Mouse (Mus musculus): ENCODE data around the gene Itga7. TPM values are rescaled to one million over a fixed set of nuclear protein-coding genes. Genes with fewer than 3 reads are reported as not detected.

Gene Itga7
- total and polyA plus RNA-seq, 2 experiments from 2014 or later: 22.7 to 41.4 TPM

DNA sequence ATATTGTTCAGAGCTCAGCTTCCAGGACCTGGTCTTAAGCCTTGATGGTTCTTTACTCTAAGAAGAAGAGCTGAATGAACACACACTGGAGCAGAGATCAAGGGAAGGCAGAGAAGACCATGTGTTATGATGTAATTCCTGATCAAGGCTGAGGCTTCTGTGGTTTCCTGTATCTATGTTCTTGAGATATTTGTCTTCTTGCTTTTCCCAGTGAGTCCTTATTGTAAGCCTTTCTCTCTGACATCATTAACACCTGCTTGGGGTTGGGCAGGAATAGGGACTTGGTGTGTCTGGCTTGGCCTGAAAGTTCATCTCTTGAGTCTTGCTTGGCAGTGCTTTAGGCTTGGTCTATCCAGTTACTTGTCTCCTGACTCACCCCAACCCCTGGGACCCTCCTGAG lies 57.4 kb downstream of the Itga7 start:
- H3K9me3 ChIP-seq (replicated peaks; ENCODE audit: control insufficient read depth, low read length): no peaks in the 10 kb centered on the region
- H3K4me2 ChIP-seq (ENCODE audit: low read depth, low read length): no peak overlapping the region
- no peak overlapping the region for H3K4me3 ChIP-seq (ENCODE audit: low read depth, low read length)
- TF ChIP-seq CTCF (IDR thresholded peaks at IDR 0.05; ENCODE audit: low read depth) (no peak), EP300 (IDR thresholded peaks at IDR 0.05; ENCODE audit: low read depth) (no peak)
- DNase-seq (ENCODE audit: low spot score): no peak
- ATAC-seq (ENCODE audit: insufficient read depth, low read depth): no peak
- no peaks in the 10 kb centered on the region for H3K36me3 ChIP-seq (replicated peaks; ENCODE audit: control insufficient read depth, insufficient read depth, low read length)
- H3K4me1 ChIP-seq (ENCODE audit: control insufficient read depth, insufficient read depth): no peaks in the 10 kb centered on the region
- no peak overlapping the region for H3K9ac ChIP-seq (replicated peaks; ENCODE audit: low read depth, low read length)
- H3K27ac ChIP-seq (ENCODE audit: low read depth): no peak overlapping the region
- H3K27me3 ChIP-seq (ENCODE audit: control insufficient read depth, insufficient read depth, low read length): no peaks in the 10 kb centered on the region

DNA sequence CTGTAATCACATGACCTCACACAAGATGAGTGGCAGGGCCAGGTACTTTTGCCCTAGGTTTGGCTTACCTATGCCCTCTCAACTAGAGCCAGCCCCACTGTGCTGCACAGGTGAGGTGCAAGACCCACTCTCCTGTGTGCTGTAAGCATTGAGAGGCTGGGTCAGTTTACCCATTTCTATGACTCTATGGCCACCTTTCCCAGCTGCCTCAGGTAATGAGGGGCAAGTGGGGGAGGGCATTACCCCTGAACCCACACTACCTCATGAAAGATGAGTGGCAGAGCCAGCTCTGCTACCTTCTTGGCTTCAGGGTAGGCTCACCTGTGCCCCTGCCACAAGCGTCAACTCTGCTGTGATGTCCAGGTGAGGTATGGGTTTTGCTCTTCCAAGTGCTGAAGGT lies 62.2 kb downstream of the Itga7 start:
- H3K27me3 ChIP-seq (ENCODE audit: control insufficient read depth, insufficient read depth, low read length): no peaks in the 10 kb centered on the region
- no peaks in the 10 kb centered on the region for H3K4me1 ChIP-seq (ENCODE audit: control insufficient read depth, insufficient read depth)
- no peak overlapping the region for H3K4me3 ChIP-seq (ENCODE audit: low read depth, low read length)
- 91% methylated on average over 1 of the region's 1 CpGs for WGBS
- no peak for ATAC-seq (ENCODE audit: insufficient read depth, low read depth)
- H3K27ac ChIP-seq (ENCODE audit: low read depth): no peak overlapping the region
- TF ChIP-seq CTCF (IDR thresholded peaks at IDR 0.05; ENCODE audit: low read depth) (no peak), EP300 (IDR thresholded peaks at IDR 0.05; ENCODE audit: low read depth) (no peak)
- DNase-seq (ENCODE audit: low spot score): no peak
- no peaks in the 10 kb centered on the region for H3K36me3 ChIP-seq (replicated peaks; ENCODE audit: control insufficient read depth, insufficient read depth, low read length)
- H3K9me3 ChIP-seq (replicated peaks; ENCODE audit: control insufficient read depth, low read length): no peaks in the 10 kb centered on the region
- no peak overlapping the region for H3K4me2 ChIP-seq (ENCODE audit: low read depth, low read length)
- H3K9ac ChIP-seq (replicated peaks; ENCODE audit: low read depth, low read length): no peak overlapping the region

DNA sequence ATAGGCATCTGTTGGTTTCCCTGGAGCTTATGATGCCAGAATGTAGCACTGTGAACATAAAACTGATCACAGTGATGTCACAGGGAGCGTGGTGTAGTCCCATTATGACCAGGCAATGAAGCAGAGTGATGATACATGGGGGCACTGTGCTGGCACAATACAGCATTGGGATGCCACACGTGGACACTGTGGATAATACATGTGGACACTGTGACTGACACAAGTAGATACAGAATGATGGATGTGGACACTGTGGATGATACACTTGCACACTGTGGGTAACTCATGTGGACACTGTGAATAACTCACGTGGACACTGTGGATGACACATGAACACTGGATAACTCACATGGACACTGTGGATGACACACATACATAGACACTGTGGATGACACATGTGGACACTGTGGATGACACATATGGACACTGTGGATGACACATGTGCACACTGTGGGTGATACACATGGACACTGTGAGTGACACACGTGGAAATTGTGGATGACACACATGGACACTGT lies 63.0 kb downstream of the Itga7 start:
- Histone ChIP-seq H3K36me3 (replicated peaks; ENCODE audit: control insufficient read depth, insufficient read depth, low read length) (no peaks in the 10 kb centered on the region), H3K9ac (replicated peaks; ENCODE audit: low read depth, low read length) (no peak overlapping the region), H3K4me2 (ENCODE audit: low read depth, low read length) (no peak overlapping the region), H3K27ac (ENCODE audit: low read depth) (no peak overlapping the region), H3K9me3 (replicated peaks; ENCODE audit: control insufficient read depth, low read length) (no peaks in the 10 kb centered on the region), H3K27me3 (ENCODE audit: control insufficient read depth, insufficient read depth, low read length) (no peaks in the 10 kb centered on the region), H3K4me3 (ENCODE audit: low read depth, low read length) (no peak overlapping the region), H3K4me1 (ENCODE audit: control insufficient read depth, insufficient read depth) (no peaks in the 10 kb centered on the region)
- DNase-seq (ENCODE audit: low spot score): no peak
- TF ChIP-seq EP300 (IDR thresholded peaks at IDR 0.05; ENCODE audit: low read depth) (no peak), CTCF (IDR thresholded peaks at IDR 0.05; ENCODE audit: low read depth) (no peak)
- 54% methylated on average over 4 of the region's 4 CpGs for WGBS
- ATAC-seq (ENCODE audit: insufficient read depth, low read depth): no peak

DNA sequence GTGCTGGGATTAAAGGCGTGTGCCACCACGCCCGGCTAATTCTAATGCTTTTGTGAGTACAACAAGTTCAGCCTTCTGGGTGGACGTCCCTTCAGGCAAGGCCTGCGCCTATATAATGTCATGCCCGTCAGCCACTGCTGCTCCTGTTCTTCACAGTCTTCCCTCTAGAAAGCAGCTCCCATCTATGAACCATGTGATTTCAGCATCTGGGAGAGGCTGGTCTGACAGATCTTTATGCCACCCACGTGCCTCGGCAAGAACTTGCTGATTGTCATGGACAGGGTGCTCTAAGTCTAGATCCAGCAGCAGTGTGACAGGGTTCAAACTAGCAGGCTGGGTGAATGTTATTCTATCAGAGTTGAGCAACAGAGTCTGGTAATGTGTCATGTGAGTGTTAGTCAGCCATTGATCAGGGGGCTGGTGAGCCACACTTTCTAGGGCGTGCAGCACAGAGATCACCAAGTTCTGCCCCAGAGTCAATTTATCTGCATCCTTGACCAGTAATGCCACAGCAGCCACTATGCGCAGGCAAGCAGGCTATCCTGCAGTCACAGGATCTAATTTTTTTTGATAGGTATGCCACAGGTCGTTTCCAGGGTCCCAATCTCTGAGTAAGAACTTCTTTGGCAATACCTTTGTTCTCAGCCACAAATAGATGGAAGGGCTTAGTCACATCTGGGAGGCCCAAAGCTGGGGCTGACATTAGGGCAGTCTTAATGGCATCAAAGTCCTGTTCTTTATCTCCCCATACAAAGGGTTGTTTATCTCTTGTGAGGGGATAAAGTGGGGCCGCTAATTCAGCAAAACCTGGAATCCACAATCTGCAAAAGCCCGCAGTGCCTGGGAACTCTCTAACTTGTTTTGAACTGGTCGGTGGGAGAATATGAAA lies 70.7 kb downstream of the Itga7 start:
- Histone ChIP-seq H3K4me3 (ENCODE audit: low read depth, low read length) (no peak overlapping the region), H3K4me1 (ENCODE audit: control insufficient read depth, insufficient read depth) (no peaks in the 10 kb centered on the region), H3K9me3 (replicated peaks; ENCODE audit: control insufficient read depth, low read length) (no peaks in the 10 kb centered on the region), H3K27ac (ENCODE audit: low read depth) (no peak overlapping the region), H3K27me3 (ENCODE audit: control insufficient read depth, insufficient read depth, low read length) (no peaks in the 10 kb centered on the region), H3K9ac (replicated peaks; ENCODE audit: low read depth, low read length) (no peak overlapping the region), H3K36me3 (replicated peaks; ENCODE audit: control insufficient read depth, insufficient read depth, low read length) (no peaks in the 10 kb centered on the region), H3K4me2 (ENCODE audit: low read depth, low read length) (no peak overlapping the region)
- 66% methylated on average over 14 of the region's 14 CpGs for WGBS
- TF ChIP-seq EP300 (IDR thresholded peaks at IDR 0.05; ENCODE audit: low read depth) (no peak), CTCF (IDR thresholded peaks at IDR 0.05; ENCODE audit: low read depth) (no peak)
- DNase-seq (ENCODE audit: low spot score) (no peak), ATAC-seq (ENCODE audit: insufficient read depth, low read depth) (no peak)

Other genes starting within 250 kb of the Itga7 start
- gene Rab5b, start 237.6 kb upstream of the Itga7 start, total RNA-seq (2014; rRNA removed; ENCODE audit: low replicate concordance): 68.1 and 75.3 TPM in 2 replicates
- gene Rab5b, start 237.6 kb upstream of the Itga7 start, polyA plus RNA-seq (2015; fragmentation: Nextera tagmentation; extraction: Ambion mirVana): 51.2 and 54.8 TPM in 2 replicates
- gene Pmel, start 229.6 kb upstream of the Itga7 start, total RNA-seq (2014; rRNA removed; ENCODE audit: low replicate concordance): 7.7 and 23.2 TPM in 2 replicates
- gene Pmel, start 229.6 kb upstream of the Itga7 start, polyA plus RNA-seq (2015; fragmentation: Nextera tagmentation; extraction: Ambion mirVana): 2.0 and 3.0 TPM in 2 replicates
- gene Cdk2, start 228.8 kb upstream of the Itga7 start, total RNA-seq (2014; rRNA removed; ENCODE audit: low replicate concordance): 71.8 and 74.7 TPM in 2 replicates
- gene Cdk2, start 228.8 kb upstream of the Itga7 start, polyA plus RNA-seq (2015; fragmentation: Nextera tagmentation; extraction: Ambion mirVana): 50.9 and 53.0 TPM in 2 replicates
- gene Dgka, start 189.0 kb upstream of the Itga7 start, total RNA-seq (2014; rRNA removed; ENCODE audit: low replicate concordance): 4.8 and 6.8 TPM in 2 replicates
- gene Dgka, start 189.0 kb upstream of the Itga7 start, polyA plus RNA-seq (2015; fragmentation: Nextera tagmentation; extraction: Ambion mirVana): 4.8 and 5.2 TPM in 2 replicates
- 37.1 and 49.2 TPM in 2 replicates for gene Pym1, start 185.9 kb upstream of the Itga7 start, total RNA-seq (2014; rRNA removed; ENCODE audit: low replicate concordance)
- gene Pym1, start 185.9 kb upstream of the Itga7 start, polyA plus RNA-seq (2015; fragmentation: Nextera tagmentation; extraction: Ambion mirVana): 13.7 and 16.5 TPM in 2 replicates
- 5.1 and 9.0 TPM in 2 replicates for gene Mmp19, start 142.9 kb upstream of the Itga7 start, total RNA-seq (2014; rRNA removed; ENCODE audit: low replicate concordance)
- gene Mmp19, start 142.9 kb upstream of the Itga7 start, polyA plus RNA-seq (2015; fragmentation: Nextera tagmentation; extraction: Ambion mirVana): 1.00 and 1.5 TPM in 2 replicates
- 28.6 and 29.7 TPM in 2 replicates for gene Dnajc14, start 129.8 kb upstream of the Itga7 start, total RNA-seq (2014; rRNA removed; ENCODE audit: low replicate concordance)
- 27.6 and 29.8 TPM in 2 replicates for gene Dnajc14, start 129.8 kb upstream of the Itga7 start, polyA plus RNA-seq (2015; fragmentation: Nextera tagmentation; extraction: Ambion mirVana)
- 17.9 and 24.4 TPM in 2 replicates for gene Tmem198b, start 129.4 kb upstream of the Itga7 start, total RNA-seq (2014; rRNA removed; ENCODE audit: low replicate concordance)
- gene Tmem198b, start 129.4 kb upstream of the Itga7 start, polyA plus RNA-seq (2015; fragmentation: Nextera tagmentation; extraction: Ambion mirVana): 11.1 and 11.6 TPM in 2 replicates
- gene Sarnp, start 116.5 kb upstream of the Itga7 start, total RNA-seq (2014; rRNA removed; ENCODE audit: low replicate concordance): 19.4 and 20.0 TPM in 2 replicates
- 135 and 141 TPM in 2 replicates for gene Sarnp, start 116.5 kb upstream of the Itga7 start, polyA plus RNA-seq (2015; fragmentation: Nextera tagmentation; extraction: Ambion mirVana)
- 27.6 and 32.1 TPM in 2 replicates for gene Ormdl2, start 112.2 kb upstream of the Itga7 start, total RNA-seq (2014; rRNA removed; ENCODE audit: low replicate concordance)
- 20.2 and 26.7 TPM in 2 replicates for gene Ormdl2, start 112.2 kb upstream of the Itga7 start, polyA plus RNA-seq (2015; fragmentation: Nextera tagmentation; extraction: Ambion mirVana)
- gene Gdf11, start 42.1 kb upstream of the Itga7 start, total RNA-seq (2014; rRNA removed; ENCODE audit: low replicate concordance): 1.6 and 6.7 TPM in 2 replicates
- 1.5 and 1.7 TPM in 2 replicates for gene Gdf11, start 42.1 kb upstream of the Itga7 start, polyA plus RNA-seq (2015; fragmentation: Nextera tagmentation; extraction: Ambion mirVana)
- gene Cd63, start 32.8 kb upstream of the Itga7 start, total RNA-seq (2014; rRNA removed; ENCODE audit: low replicate concordance): 32.9 and 72.6 TPM in 2 replicates
- 381 and 398 TPM in 2 replicates for gene Cd63, start 32.8 kb upstream of the Itga7 start, polyA plus RNA-seq (2015; fragmentation: Nextera tagmentation; extraction: Ambion mirVana)
- gene Rdh5, start 10.9 kb upstream of the Itga7 start, total RNA-seq (2014; rRNA removed; ENCODE audit: low replicate concordance): 7.6 and 14.3 TPM in 2 replicates
- 9.3 and 11.1 TPM in 2 replicates for gene Rdh5, start 10.9 kb upstream of the Itga7 start, polyA plus RNA-seq (2015; fragmentation: Nextera tagmentation; extraction: Ambion mirVana)
- gene Bloc1s1, start 9.8 kb upstream of the Itga7 start, total RNA-seq (2014; rRNA removed; ENCODE audit: low replicate concordance): 121 and 130 TPM in 2 replicates
- gene Bloc1s1, start 9.8 kb upstream of the Itga7 start, polyA plus RNA-seq (2015; fragmentation: Nextera tagmentation; extraction: Ambion mirVana): 292 and 295 TPM in 2 replicates
- not detected in 2 replicates for gene Mettl7b, start 27.2 kb downstream of the Itga7 start, total RNA-seq (2014; rRNA removed; ENCODE audit: low replicate concordance)
- gene Mettl7b, start 27.2 kb downstream of the Itga7 start, polyA plus RNA-seq (2015; fragmentation: Nextera tagmentation; extraction: Ambion mirVana): not detected in 2 replicates
- gene Olfr9, start 55.6 kb downstream of the Itga7 start, total RNA-seq (2014; rRNA removed; ENCODE audit: low replicate concordance): not detected in 2 replicates
- gene Olfr9, start 55.6 kb downstream of the Itga7 start, polyA plus RNA-seq (2015; fragmentation: Nextera tagmentation; extraction: Ambion mirVana): not detected in 2 replicates
- gene Olfr763, start 77.0 kb downstream of the Itga7 start, total RNA-seq (2014; rRNA removed; ENCODE audit: low replicate concordance): not detected in 2 replicates
- not detected in 2 replicates for gene Olfr763, start 77.0 kb downstream of the Itga7 start, polyA plus RNA-seq (2015; fragmentation: Nextera tagmentation; extraction: Ambion mirVana)
- gene Olfr764-ps1, start 106.1 kb downstream of the Itga7 start, total RNA-seq (2014; rRNA removed; ENCODE audit: low replicate concordance): not detected in 2 replicates
- not detected in 2 replicates for gene Olfr764-ps1, start 106.1 kb downstream of the Itga7 start, polyA plus RNA-seq (2015; fragmentation: Nextera tagmentation; extraction: Ambion mirVana)
- gene Olfr765, start 116.2 kb downstream of the Itga7 start, total RNA-seq (2014; rRNA removed; ENCODE audit: low replicate concordance): not detected in 2 replicates
- gene Olfr765, start 116.2 kb downstream of the Itga7 start, polyA plus RNA-seq (2015; fragmentation: Nextera tagmentation; extraction: Ambion mirVana): not detected in 2 replicates
- gene Olfr766-ps1, start 135.2 kb downstream of the Itga7 start, total RNA-seq (2014; rRNA removed; ENCODE audit: low replicate concordance): not detected in 2 replicates
- gene Olfr766-ps1, start 135.2 kb downstream of the Itga7 start, polyA plus RNA-seq (2015; fragmentation: Nextera tagmentation; extraction: Ambion mirVana): not detected in 2 replicates
- not detected in 2 replicates for gene Olfr767, start 149.1 kb downstream of the Itga7 start, total RNA-seq (2014; rRNA removed; ENCODE audit: low replicate concordance)
- not detected in 2 replicates for gene Olfr767, start 149.1 kb downstream of the Itga7 start, polyA plus RNA-seq (2015; fragmentation: Nextera tagmentation; extraction: Ambion mirVana)
- gene Olfr768, start 165.6 kb downstream of the Itga7 start, total RNA-seq (2014; rRNA removed; ENCODE audit: low replicate concordance): not detected in 2 replicates
- gene Olfr768, start 165.6 kb downstream of the Itga7 start, polyA plus RNA-seq (2015; fragmentation: Nextera tagmentation; extraction: Ambion mirVana): not detected in 2 replicates
- gene Olfr769, start 184.0 kb downstream of the Itga7 start, total RNA-seq (2014; rRNA removed; ENCODE audit: low replicate concordance): not detected in 2 replicates
- gene Olfr769, start 184.0 kb downstream of the Itga7 start, polyA plus RNA-seq (2015; fragmentation: Nextera tagmentation; extraction: Ambion mirVana): not detected in 2 replicates
- not detected in 2 replicates for gene Olfr770, start 205.2 kb downstream of the Itga7 start, total RNA-seq (2014; rRNA removed; ENCODE audit: low replicate concordance)
- not detected in 2 replicates for gene Olfr770, start 205.2 kb downstream of the Itga7 start, polyA plus RNA-seq (2015; fragmentation: Nextera tagmentation; extraction: Ambion mirVana)
- gene Olfr771, start 230.9 kb downstream of the Itga7 start, total RNA-seq (2014; rRNA removed; ENCODE audit: low replicate concordance): not detected in 2 replicates
- not detected in 2 replicates for gene Olfr771, start 230.9 kb downstream of the Itga7 start, polyA plus RNA-seq (2015; fragmentation: Nextera tagmentation; extraction: Ambion mirVana)
- gene Olfr772, start 244.1 kb downstream of the Itga7 start, total RNA-seq (2014; rRNA removed; ENCODE audit: low replicate concordance): not detected in 2 replicates
- not detected in 2 replicates for gene Olfr772, start 244.1 kb downstream of the Itga7 start, polyA plus RNA-seq (2015; fragmentation: Nextera tagmentation; extraction: Ambion mirVana)

All from heart, postnatal 0 days (tissue).